Mouse (Mus musculus): Measurements from ENCODE around the gene Fam160a1. TPM values are rescaled to one million over a fixed set of nuclear protein-coding genes. Genes with fewer than 3 reads are reported as not detected.

Fam160a1 gene
- polyA plus RNA-seq, 1 experiment from 2014 or later = 8.9 TPM

- Histone ChIP-seq H3K9ac (ENCODE audit: low read length) (no peak overlapping the region), H3K36me3 (ENCODE audit: control insufficient read depth, insufficient read depth, low read length) (no peaks in the 10 kb centered on the region), H3K27me3 (ENCODE audit: control insufficient read depth, insufficient read depth, low read length) (no peaks in the 10 kb centered on the region), H3K27ac (replicated peaks) (no peak overlapping the region), H3K4me1 (replicated peaks; ENCODE audit: control insufficient read depth, insufficient read depth) (no peaks in the 10 kb centered on the region), H3K9me3 (ENCODE audit: control insufficient read depth, low read length) (no peaks in the 10 kb centered on the region), H3K4me3 (ENCODE audit: low read depth, low read length) (no peak overlapping the region), H3K4me2 (replicated peaks; ENCODE audit: low read depth) (no peak overlapping the region)
- no peak for DNase-seq (ENCODE audit: low spot score)
- WGBS = 73% methylated on average over 6 of the region's 6 CpGs
- ATAC-seq (ENCODE audit: low FRiP score, low TSS enrichment) = no peak
- TF ChIP-seq EP300 (optimal IDR thresholded peaks at IDR 0.05) (no peak), CTCF (IDR thresholded peaks at IDR 0.05; ENCODE audit: low read depth) (no peak)
These were observed 41.0 kb downstream of the Fam160a1 start for GRCm38 (mm10) chr3:85776126-85776525.

DNA sequence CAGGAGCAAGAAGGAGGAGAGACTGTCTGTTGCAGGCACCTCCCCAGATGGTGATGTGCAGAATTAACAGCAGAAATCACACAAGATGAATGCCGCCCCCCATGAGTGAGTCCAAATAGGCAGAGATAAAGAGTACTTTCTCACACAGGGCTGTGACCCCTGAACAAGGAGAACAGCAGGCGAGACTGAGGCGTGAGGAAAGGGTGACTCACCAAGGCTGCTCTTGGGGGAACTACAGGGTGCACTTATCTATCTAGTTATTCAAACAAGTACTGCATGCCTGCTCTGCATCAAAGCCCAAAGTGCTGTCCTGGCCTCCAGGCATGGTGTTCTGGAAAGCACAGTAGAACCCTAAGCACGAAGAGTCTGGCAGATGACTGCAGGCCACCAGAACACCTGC is 43.2 kb downstream of the Fam160a1 start:
- Histone ChIP-seq H3K4me3 (ENCODE audit: low read depth, low read length) (no peak overlapping the region), H3K9ac (ENCODE audit: low read length) (no peak overlapping the region), H3K27me3 (ENCODE audit: control insufficient read depth, insufficient read depth, low read length) (no peaks in the 10 kb centered on the region), H3K27ac (replicated peaks) (no peak overlapping the region), H3K4me2 (replicated peaks; ENCODE audit: low read depth) (no peak overlapping the region), H3K36me3 (ENCODE audit: control insufficient read depth, insufficient read depth, low read length) (no peaks in the 10 kb centered on the region), H3K4me1 (replicated peaks; ENCODE audit: control insufficient read depth, insufficient read depth) (no peaks in the 10 kb centered on the region), H3K9me3 (ENCODE audit: control insufficient read depth, low read length) (no peaks in the 10 kb centered on the region)
- DNase-seq (ENCODE audit: low spot score) = peak; percentile 47
- TF ChIP-seq EP300 (optimal IDR thresholded peaks at IDR 0.05) (no peak), CTCF (IDR thresholded peaks at IDR 0.05; ENCODE audit: low read depth) (no peak)
- peak; percentile 71 for ATAC-seq (ENCODE audit: low FRiP score, low TSS enrichment)
- WGBS = 29% methylated on average over 4 of the region's 4 CpGs

- Histone ChIP-seq H3K27me3 (ENCODE audit: control insufficient read depth, insufficient read depth, low read length) (no peaks in the 10 kb centered on the region), H3K4me2 (replicated peaks; ENCODE audit: low read depth) (no peak overlapping the region), H3K36me3 (ENCODE audit: control insufficient read depth, insufficient read depth, low read length) (no peaks in the 10 kb centered on the region), H3K9ac (ENCODE audit: low read length) (no peak overlapping the region), H3K9me3 (ENCODE audit: control insufficient read depth, low read length) (no peaks in the 10 kb centered on the region), H3K27ac (replicated peaks) (no peak overlapping the region), H3K4me1 (replicated peaks; ENCODE audit: control insufficient read depth, insufficient read depth) (no peaks in the 10 kb centered on the region), H3K4me3 (ENCODE audit: low read depth, low read length) (no peak overlapping the region)
- ATAC-seq (ENCODE audit: low FRiP score, low TSS enrichment) (0 out of 2 replicates have a peak, but pooled peaks have one; percentile 42), DNase-seq (ENCODE audit: low spot score) (no peak)
- 39% methylated on average over 3 of the region's 3 CpGs for WGBS
- TF ChIP-seq CTCF (IDR thresholded peaks at IDR 0.05; ENCODE audit: low read depth) (peak; percentile 61), EP300 (optimal IDR thresholded peaks at IDR 0.05) (no peak)
These were observed 43.7 kb downstream of the Fam160a1 start for GRCm38 (mm10) chr3:85773425-85773824.

DNA sequence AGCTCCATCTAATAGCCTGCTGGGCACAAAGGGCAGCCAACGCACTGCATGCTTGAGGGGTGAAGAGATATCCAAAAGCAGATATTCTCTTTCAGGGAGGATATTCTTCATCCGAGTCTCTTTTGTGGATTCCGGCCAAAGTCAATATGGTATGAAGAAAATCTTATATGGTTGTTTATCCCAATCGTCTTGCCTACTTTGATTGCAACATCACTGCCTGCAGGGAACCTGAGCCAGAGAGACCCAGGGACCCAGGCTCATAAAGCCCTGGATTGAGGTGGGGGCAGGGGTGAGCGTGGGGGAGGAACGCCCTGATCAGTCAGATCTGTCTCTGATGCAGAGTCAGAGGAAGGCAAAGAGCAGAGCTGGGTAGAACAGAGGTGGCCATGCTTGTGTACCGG is 52.2 kb downstream of the Fam160a1 start:
- no peak overlapping the region for H3K9ac ChIP-seq (ENCODE audit: low read length)
- no peaks in the 10 kb centered on the region for H3K27me3 ChIP-seq (ENCODE audit: control insufficient read depth, insufficient read depth, low read length)
- no peak for TF ChIP-seq EP300 (optimal IDR thresholded peaks at IDR 0.05)
- DNase-seq (ENCODE audit: low spot score) = no peak
- no peak for ATAC-seq (ENCODE audit: low FRiP score, low TSS enrichment)
- no peaks in the 10 kb centered on the region for H3K9me3 ChIP-seq (ENCODE audit: control insufficient read depth, low read length)
- H3K4me1 ChIP-seq (replicated peaks; ENCODE audit: control insufficient read depth, insufficient read depth) = no peaks in the 10 kb centered on the region
- H3K4me3 ChIP-seq (ENCODE audit: low read depth, low read length) = no peak overlapping the region
- no peak overlapping the region for H3K4me2 ChIP-seq (replicated peaks; ENCODE audit: low read depth)
- WGBS = 66% methylated on average over 7 of the region's 7 CpGs
- H3K27ac ChIP-seq (replicated peaks) = no peak overlapping the region
- H3K36me3 ChIP-seq (ENCODE audit: control insufficient read depth, insufficient read depth, low read length) = no peaks in the 10 kb centered on the region

GRCm38 (mm10) chr3:85764008-85764834 is 52.9 kb downstream of the Fam160a1 start:
- no peak overlapping the region for H3K4me2 ChIP-seq (replicated peaks; ENCODE audit: low read depth)
- no peaks in the 10 kb centered on the region for H3K36me3 ChIP-seq (ENCODE audit: control insufficient read depth, insufficient read depth, low read length)
- ATAC-seq (ENCODE audit: low FRiP score, low TSS enrichment) (no peak), DNase-seq (ENCODE audit: low spot score) (no peak)
- no peaks in the 10 kb centered on the region for H3K9me3 ChIP-seq (ENCODE audit: control insufficient read depth, low read length)
- no peak overlapping the region for H3K9ac ChIP-seq (ENCODE audit: low read length)
- no peak overlapping the region for H3K27ac ChIP-seq (replicated peaks)
- no peak overlapping the region for H3K4me3 ChIP-seq (ENCODE audit: low read depth, low read length)
- WGBS = 76% methylated on average over 18 of the region's 18 CpGs
- no peaks in the 10 kb centered on the region for H3K27me3 ChIP-seq (ENCODE audit: control insufficient read depth, insufficient read depth, low read length)
- TF ChIP-seq CTCF (IDR thresholded peaks at IDR 0.05; ENCODE audit: low read depth) = no peak
- H3K4me1 ChIP-seq (replicated peaks; ENCODE audit: control insufficient read depth, insufficient read depth) = no peaks in the 10 kb centered on the region

- H3K9ac ChIP-seq (ENCODE audit: low read length) = no peak overlapping the region
- 48% methylated on average over 2 of the region's 2 CpGs for WGBS
- no peak for ATAC-seq (ENCODE audit: low FRiP score, low TSS enrichment)
- H3K9me3 ChIP-seq (ENCODE audit: control insufficient read depth, low read length) = no peaks in the 10 kb centered on the region
- no peak overlapping the region for H3K4me2 ChIP-seq (replicated peaks; ENCODE audit: low read depth)
- no peaks in the 10 kb centered on the region for H3K27me3 ChIP-seq (ENCODE audit: control insufficient read depth, insufficient read depth, low read length)
- no peak for DNase-seq (ENCODE audit: low spot score)
- H3K36me3 ChIP-seq (ENCODE audit: control insufficient read depth, insufficient read depth, low read length) = no peaks in the 10 kb centered on the region
- no peak overlapping the region for H3K4me3 ChIP-seq (ENCODE audit: low read depth, low read length)
- TF ChIP-seq EP300 (optimal IDR thresholded peaks at IDR 0.05) (no peak), CTCF (IDR thresholded peaks at IDR 0.05; ENCODE audit: low read depth) (no peak)
- H3K4me1 ChIP-seq (replicated peaks; ENCODE audit: control insufficient read depth, insufficient read depth) = no peaks in the 10 kb centered on the region
- no peak overlapping the region for H3K27ac ChIP-seq (replicated peaks)
These were observed 59.1 kb downstream of the Fam160a1 start for GRCm38 (mm10) chr3:85757944-85758343.
